Mouse (Mus musculus) C2C12 (cell line): ENCODE measurements around the gene Mcm3. TPM values are rescaled to one million over a fixed set of nuclear protein-coding genes. Genes with fewer than 3 reads are reported as not detected.
"Not testable (repeated sequence)": the region's sequence is repeated elsewhere in the genome, so short reads cannot be mapped to it uniquely, and the experiment has no call there.

ENCODE experiments used
- H3K27me3 ChIP-seq: one replicate; pipeline ENCODE4 v1.6.1; 2011; ENCODE audit not compliant: control insufficient read depth, insufficient read depth, insufficient read length
- H3K36me3 ChIP-seq: one replicate; pipeline ENCODE4 v1.6.1; 2011; ENCODE audit not compliant: control insufficient read depth, insufficient read depth
- H3K4me3 ChIP-seq: one replicate; pipeline ENCODE4 v1.5.1; 2011; ENCODE audit warnings: mild to moderate bottlenecking, control low read depth; ENCODE audit not compliant: poor library complexity, insufficient read depth, severe bottlenecking
- H3K79me2 ChIP-seq: one replicate; pipeline ENCODE4 v1.6.1; 2011; ENCODE audit not compliant: control insufficient read depth, insufficient read depth
- H3K79me3 ChIP-seq: one replicate; pipeline ENCODE4 v1.6.1; 2011; ENCODE audit warnings: low read depth, control low read depth
- H3ac ChIP-seq: one replicate; pipeline ENCODE3; 2011; ENCODE audit warnings: low read depth; ENCODE audit not compliant: control insufficient read depth, insufficient read length
- CEBPB ChIP-seq: IDR thresholded peaks from one replicate; pipeline ENCODE4 v1.6.1; 2011; ENCODE audit warnings: low read depth, mild to moderate bottlenecking, control low read depth, moderate library complexity
- CTCF ChIP-seq: IDR thresholded peaks from one replicate; pipeline ENCODE4 v1.5.1; 2011; ENCODE audit not compliant: control insufficient read depth, insufficient read depth, insufficient read length
- FOSL1 ChIP-seq: IDR thresholded peaks from one replicate; pipeline ENCODE4 v1.8.0; 2011; ENCODE audit warnings: mild to moderate bottlenecking, low read length; ENCODE audit not compliant: poor library complexity, insufficient read depth, severe bottlenecking
- MAX ChIP-seq: IDR thresholded peaks from one replicate; pipeline ENCODE4 v1.6.1; 2011; ENCODE audit warnings: mild to moderate bottlenecking, control low read depth
- MYOD1 ChIP-seq: IDR thresholded peaks from one replicate; pipeline ENCODE4 v1.6.1; 2011; ENCODE audit warnings: low read depth; ENCODE audit not compliant: control insufficient read depth, insufficient read length
- MYOG ChIP-seq: IDR thresholded peaks from one replicate; pipeline ENCODE4 v1.6.1; 2011; ENCODE audit not compliant: control insufficient read depth, insufficient read length; ENCODE audit errors: extremely low read depth
- USF1 ChIP-seq: IDR thresholded peaks from one replicate; pipeline ENCODE4 v1.6.1; 2011; ENCODE audit warnings: low read depth, mild to moderate bottlenecking, control low read depth, moderate library complexity
- polyA plus RNA-seq: library from polyadenylated mRNA; unstranded; fragments of >200 nt; fragmentation: generic; extraction: Trizol; gene quantifications from one replicate; pipeline ENCODE4 v1.2.1, GENCODE M21; 2012; ENCODE audit warnings: missing spikeins

Mcm3 gene
- polyA plus RNA-seq, 1 experiment = 126 TPM

DNA sequence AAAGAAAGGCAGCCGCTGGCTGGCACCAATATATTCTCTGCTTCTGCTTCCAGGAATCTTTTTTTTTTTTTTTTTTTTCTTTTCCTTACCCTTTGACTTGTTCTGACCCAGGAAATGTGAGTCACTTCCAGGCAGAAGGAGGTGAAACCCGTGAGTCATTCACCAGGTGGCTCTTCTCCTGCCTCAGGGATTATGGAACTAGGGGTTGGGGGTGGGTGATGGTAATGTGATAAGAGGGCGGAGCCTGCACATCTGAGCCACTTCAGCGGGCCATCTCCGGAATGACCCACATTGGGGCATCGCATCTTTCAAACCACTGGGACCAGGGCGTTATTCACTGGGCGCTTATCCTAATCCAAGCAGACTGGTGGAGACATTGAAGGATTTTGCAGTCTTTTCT lies 33.1 kb downstream of the Mcm3 start:
- Histone ChIP-seq H3K36me3 (no peaks in the 10 kb centered on the region), H3ac (no peak overlapping the region), H3K79me2 (no peaks in the 10 kb centered on the region), H3K79me3 (no peaks in the 10 kb centered on the region), H3K4me3 (no peak overlapping the region), H3K27me3 (no peaks in the 10 kb centered on the region)
- no peak for TF ChIP-seq CTCF
- TF ChIP-seq MAX = no peak
- TF ChIP-seq FOSL1 = no peak
- TF ChIP-seq MYOG = no peak
- no peak for TF ChIP-seq MYOD1
- TF ChIP-seq USF1 = no peak
- TF ChIP-seq CEBPB = no peak

- Histone ChIP-seq H3K27me3 (no peaks in the 10 kb centered on the region), H3K79me2 (no peaks in the 10 kb centered on the region), H3K79me3 (no peaks in the 10 kb centered on the region), H3K36me3 (no peaks in the 10 kb centered on the region), H3ac (no peak overlapping the region), H3K4me3 (no peak overlapping the region)
- TF ChIP-seq CEBPB (no peak), USF1 (no peak), FOSL1 (no peak)
Measured at GRCm38 (mm10) chr1:20778366-20778765, 41.7 kb downstream of the Mcm3 start.

- H3ac ChIP-seq, H3K79me2 ChIP-seq, H3K79me3 ChIP-seq, H3K4me3 ChIP-seq, H3K27me3 ChIP-seq, H3K36me3 ChIP-seq: not testable (repeated sequence)
Measured at GRCm38 (mm10) chr1:20774026-20774730, 45.9 kb downstream of the Mcm3 start.

- H3K27me3 ChIP-seq = no peaks in the 10 kb centered on the region
- no peak overlapping the region for H3ac ChIP-seq
- TF ChIP-seq CTCF = no peak
- no peak for TF ChIP-seq FOSL1
- no peak for TF ChIP-seq CEBPB
- TF ChIP-seq USF1 = no peak
- TF ChIP-seq MYOD1 = no peak
- no peak for TF ChIP-seq MYOG
- H3K79me3 ChIP-seq = no peaks in the 10 kb centered on the region
- H3K36me3 ChIP-seq = no peaks in the 10 kb centered on the region
- no peaks in the 10 kb centered on the region for H3K79me2 ChIP-seq
- no peak overlapping the region for H3K4me3 ChIP-seq
Measured at GRCm38 (mm10) chr1:20766526-20766925, 53.6 kb downstream of the Mcm3 start.

- Histone ChIP-seq H3K79me2 (no peaks in the 10 kb centered on the region), H3K4me3 (no peak overlapping the region), H3K36me3 (no peaks in the 10 kb centered on the region), H3K27me3 (no peaks in the 10 kb centered on the region), H3ac (no peak overlapping the region), H3K79me3 (no peaks in the 10 kb centered on the region)
- TF ChIP-seq MAX (no peak), USF1 (no peak), MYOG (no peak), FOSL1 (no peak), CTCF (no peak), CEBPB (no peak), MYOD1 (no peak)
Measured at GRCm38 (mm10) chr1:20761411-20761810, 58.7 kb downstream of the Mcm3 start.

DNA sequence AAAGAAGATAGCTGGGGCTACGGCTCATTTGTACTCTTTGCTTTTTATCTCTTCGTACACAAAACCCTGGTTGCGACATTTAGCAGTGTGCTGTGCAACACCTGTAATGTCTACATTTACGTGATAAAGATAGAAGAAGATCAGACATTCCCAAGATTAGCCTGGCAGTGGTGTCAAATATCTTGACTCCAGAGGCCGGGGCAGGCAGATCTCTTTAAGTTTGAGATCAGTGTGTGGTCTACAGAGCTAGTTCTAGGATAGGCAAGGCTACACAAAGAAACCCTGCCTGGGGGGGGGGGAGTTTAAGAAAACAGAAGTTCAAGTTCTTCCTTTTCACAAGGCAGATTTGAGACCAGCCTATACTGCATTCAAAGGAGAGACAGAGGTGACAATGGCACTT lies 59.8 kb downstream of the Mcm3 start:
- Histone ChIP-seq H3K27me3 (no peaks in the 10 kb centered on the region), H3K79me2 (no peaks in the 10 kb centered on the region), H3K4me3 (no peak overlapping the region), H3K36me3 (no peaks in the 10 kb centered on the region), H3K79me3 (no peaks in the 10 kb centered on the region), H3ac (no peak overlapping the region)
- TF ChIP-seq FOSL1 (no peak), MYOG (no peak), MAX (no peak)
